Mouse (Mus musculus) limb, embryonic 10.5 days (tissue): ENCODE data around the gene Wasf1. TPM values are rescaled to one million over a fixed set of nuclear protein-coding genes. Genes with fewer than 3 reads are reported as not detected.
A peak's percentile ranks its signal among the peaks of the same experiment; 100 is the strongest.

ENCODE experiments used
- DNase-seq: peaks from one replicate; pipeline ENCODE4 v3.0.0-alpha.2; 2017; ENCODE audit warnings: low spot score
- H3K27ac ChIP-seq: fragments of 300-500 bp; sonication (generic); 2 replicates; pipeline ENCODE4 v1.5.1; 2016; ENCODE audit warnings: mild to moderate bottlenecking
- H3K27me3 ChIP-seq: fragments of 300-500 bp; sonication (generic); 2 replicates; pipeline ENCODE4 v1.6.1; 2016; ENCODE audit warnings: low read depth, mild to moderate bottlenecking; ENCODE audit not compliant: poor library complexity, severe bottlenecking
- H3K36me3 ChIP-seq: fragments of 300-500 bp; sonication (generic); 2 replicates; pipeline ENCODE4 v1.6.1; 2016; ENCODE audit warnings: mild to moderate bottlenecking, moderate library complexity
- H3K4me1 ChIP-seq: fragments of 300-500 bp; sonication (generic); 2 replicates; pipeline ENCODE4 v1.6.1; 2016
- H3K4me3 ChIP-seq: fragments of 300-500 bp; sonication (generic); 2 replicates; pipeline ENCODE4 v1.5.1; 2016; ENCODE audit warnings: mild to moderate bottlenecking, moderate library complexity
- H3K9me3 ChIP-seq: fragments of 300-500 bp; sonication (generic); replicated peaks from 2 replicates; pipeline ENCODE4 v1.6.1; 2016; ENCODE audit warnings: mild to moderate bottlenecking
- WGBS: fragments of 180-500 bp; shearing (Covaris S2); methylation state at CpG from one replicate; pipeline ENCODE4 v1.1.7; 2016; 5-methylcytosine and 5-hydroxymethylcytosine counted together
- polyA plus RNA-seq: library from polyadenylated mRNA; unstranded; fragments of >200 nt; fragmentation: Nextera tagmentation; extraction: Ambion mirVana; gene quantifications from 2 replicates; pipeline ENCODE4 v1.2.1, GENCODE M21; 2016

The Wasf1 gene
- 43.4 and 48.6 TPM in 2 replicates for polyA plus RNA-seq

GRCm38 (mm10) chr10:40882831-40883643 is at the start of gene Wasf1, which contains the start of gene Cdc40:
Wasf1 (plus strand) TSS chr10:40883475.
Cdc40 (minus strand) TSS chr10:40883311.
- peak; percentile 94 for DNase-seq
- peak within 1 kb of the TSS; percentile 94 for H3K27ac ChIP-seq
- peak within 1 kb of the TSS; percentile 85 for H3K4me3 ChIP-seq
- peaks cover 13% of the 10 kb centered on the region; the same call in 1 of the 2 replicates for H3K4me1 ChIP-seq
- peaks cover 22% of the 10 kb centered on the region for H3K36me3 ChIP-seq
- no peaks in the 10 kb centered on the region for H3K27me3 ChIP-seq
- H3K9me3 ChIP-seq: no peaks in the 10 kb centered on the region
- under 1% methylated on average over 44 of the region's 44 CpGs for whole genome bisulfite sequencing

- DNase-seq: no peak
- H3K27ac ChIP-seq: no peak overlapping the region
- H3K4me3 ChIP-seq: no peak overlapping the region
- peaks cover 16% of the 10 kb centered on the region for H3K4me1 ChIP-seq
- peaks cover 76% of the 10 kb centered on the region for H3K36me3 ChIP-seq
- H3K27me3 ChIP-seq: no peaks in the 10 kb centered on the region
- H3K9me3 ChIP-seq: no peaks in the 10 kb centered on the region
- 91% methylated on average over 5 of the region's 5 CpGs for WGBS
Measured at GRCm38 (mm10) chr10:40840086-40840485, 43.2 kb upstream of the Wasf1 start.

GRCm38 (mm10) chr10:40843841-40844240 is 39.4 kb upstream of the Wasf1 start:
- no peaks in the 10 kb centered on the region for H3K27me3 ChIP-seq
- 81% methylated on average over 5 of the region's 5 CpGs for WGBS
- no peaks in the 10 kb centered on the region for H3K9me3 ChIP-seq
- H3K27ac ChIP-seq: no peak overlapping the region
- no peak for DNase-seq
- H3K4me1 ChIP-seq: peaks cover 17% of the 10 kb centered on the region
- no peak overlapping the region for H3K4me3 ChIP-seq
- H3K36me3 ChIP-seq: peaks cover 81% of the 10 kb centered on the region

GRCm38 (mm10) chr10:40844546-40844945 is 38.7 kb upstream of the Wasf1 start:
- Histone ChIP-seq H3K9me3 (no peaks in the 10 kb centered on the region), H3K36me3 (peaks cover 80% of the 10 kb centered on the region), H3K4me1 (peaks cover 17% of the 10 kb centered on the region), H3K4me3 (no peak overlapping the region), H3K27me3 (no peaks in the 10 kb centered on the region), H3K27ac (peak overlapping the region; percentile 62)
- DNase-seq: no peak
- 66% methylated on average over 10 of the region's 10 CpGs for WGBS

GRCm38 (mm10) chr10:40845626-40846025 is 37.6 kb upstream of the Wasf1 start:
- Histone ChIP-seq H3K9me3 (no peaks in the 10 kb centered on the region), H3K27ac (no peak overlapping the region), H3K27me3 (no peaks in the 10 kb centered on the region), H3K4me3 (no peak overlapping the region), H3K36me3 (peaks cover 77% of the 10 kb centered on the region), H3K4me1 (peaks cover 17% of the 10 kb centered on the region)
- 81% methylated on average over 6 of the region's 6 CpGs for WGBS
- DNase-seq: no peak

- Histone ChIP-seq H3K27me3 (no peaks in the 10 kb centered on the region), H3K27ac (no peak overlapping the region), H3K4me3 (no peak overlapping the region), H3K36me3 (peaks cover 63% of the 10 kb centered on the region), H3K9me3 (no peaks in the 10 kb centered on the region), H3K4me1 (peaks cover 17% of the 10 kb centered on the region)
- WGBS: 96% methylated on average over 10 of the region's 10 CpGs
- DNase-seq: no peak
Measured at GRCm38 (mm10) chr10:40847176-40847874, 36.0 kb upstream of the Wasf1 start.

GRCm38 (mm10) chr10:40850644-40851043 is 32.6 kb upstream of the Wasf1 start:
- Histone ChIP-seq H3K36me3 (peaks cover 48% of the 10 kb centered on the region), H3K27me3 (no peaks in the 10 kb centered on the region)
- 91% methylated on average over 2 of the region's 2 CpGs for WGBS

GRCm38 (mm10) chr10:40851138-40851537 is 32.1 kb upstream of the Wasf1 start:
- Histone ChIP-seq H3K36me3 (peaks cover 45% of the 10 kb centered on the region), H3K4me1 (no peaks in the 10 kb centered on the region), H3K27ac (no peak overlapping the region), H3K4me3 (no peak overlapping the region), H3K9me3 (no peaks in the 10 kb centered on the region), H3K27me3 (no peaks in the 10 kb centered on the region)
- DNase-seq: no peak

More at GRCm38 (mm10) chr10:40850644-40851043, 32.6 kb upstream of the Wasf1 start:
- Histone ChIP-seq H3K4me1 (no peaks in the 10 kb centered on the region), H3K27ac (no peak overlapping the region), H3K9me3 (no peaks in the 10 kb centered on the region), H3K4me3 (no peak overlapping the region)
- no peak for DNase-seq

GRCm38 (mm10) chr10:40855616-40856015 is 27.7 kb upstream of the Wasf1 start:
- WGBS: 64% methylated on average over 2 of the region's 2 CpGs
- no peaks in the 10 kb centered on the region for H3K4me1 ChIP-seq
- peaks cover 14% of the 10 kb centered on the region; the same call in 1 of the 2 replicates for H3K36me3 ChIP-seq
- no peaks in the 10 kb centered on the region for H3K27me3 ChIP-seq
- no peak overlapping the region for H3K27ac ChIP-seq
- H3K4me3 ChIP-seq: no peak overlapping the region
- no peaks in the 10 kb centered on the region for H3K9me3 ChIP-seq
- DNase-seq: no peak

- 93% methylated on average over 7 of the region's 7 CpGs for WGBS
- no peak overlapping the region for H3K27ac ChIP-seq
- peaks cover 17% of the 10 kb centered on the region for H3K36me3 ChIP-seq
- no peak overlapping the region for H3K4me3 ChIP-seq
- no peaks in the 10 kb centered on the region for H3K27me3 ChIP-seq
- no peaks in the 10 kb centered on the region for H3K9me3 ChIP-seq
- no peak for DNase-seq
- H3K4me1 ChIP-seq: no peaks in the 10 kb centered on the region
Measured at GRCm38 (mm10) chr10:40856703-40857102, 26.6 kb upstream of the Wasf1 start.

GRCm38 (mm10) chr10:40857599-40857998 is 25.7 kb upstream of the Wasf1 start:
- no peaks in the 10 kb centered on the region for H3K27me3 ChIP-seq
- DNase-seq: no peak
- H3K4me3 ChIP-seq: no peak overlapping the region
- H3K27ac ChIP-seq: no peak overlapping the region
- H3K9me3 ChIP-seq: no peaks in the 10 kb centered on the region
- WGBS: 96% methylated on average over 8 of the region's 8 CpGs
- H3K4me1 ChIP-seq: no peaks in the 10 kb centered on the region
- peaks cover 16% of the 10 kb centered on the region for H3K36me3 ChIP-seq

- Histone ChIP-seq H3K27ac (no peak overlapping the region), H3K27me3 (no peaks in the 10 kb centered on the region), H3K4me1 (no peaks in the 10 kb centered on the region; the same call in 1 of the 2 replicates), H3K4me3 (no peak overlapping the region), H3K36me3 (peaks cover 43% of the 10 kb centered on the region), H3K9me3 (no peaks in the 10 kb centered on the region)
- DNase-seq: no peak
- WGBS: 95% methylated on average over 2 of the region's 2 CpGs
Measured at GRCm38 (mm10) chr10:40868081-40868480, 15.2 kb upstream of the Wasf1 start.

- no peak for DNase-seq
- H3K27ac ChIP-seq: no peak overlapping the region
- WGBS: 96% methylated on average over 2 of the region's 2 CpGs
Measured at GRCm38 (mm10) chr10:40871301-40871700, 12.0 kb upstream of the Wasf1 start.

More at GRCm38 (mm10) chr10:40871301-40871700, 12.0 kb upstream of the Wasf1 start:
- Histone ChIP-seq H3K27me3 (no peaks in the 10 kb centered on the region), H3K4me3 (no peak overlapping the region), H3K9me3 (no peaks in the 10 kb centered on the region), H3K4me1 (no peaks in the 10 kb centered on the region; the same call in 1 of the 2 replicates), H3K36me3 (peaks cover 17% of the 10 kb centered on the region)
